Mouse (Mus musculus) neural tube, embryonic 11.5 days (tissue): ENCODE data around the gene Gpcpd1. TPM values are rescaled to one million over a fixed set of nuclear protein-coding genes. Genes with fewer than 3 reads are reported as not detected.

ENCODE experiments used
- ATAC-seq: fragments of 200-750 bp; cut with Nextera tagmentation; 2 replicates; pipeline ENCODE4 v1.8.0; 2017; ENCODE audit warnings: moderate number of reproducible peaks, mild to moderate bottlenecking, moderate TSS enrichment, moderate library complexity; ENCODE audit not compliant: insufficient read depth, low FRiP score, low TSS enrichment
- DNase-seq: peaks from one replicate; pipeline ENCODE4 v3.0.0-alpha.2; 2015; ENCODE audit warnings: low spot score
- H3K27ac ChIP-seq: fragments of 300-500 bp; sonication (generic); 2 replicates; pipeline ENCODE4 v1.5.1; 2014; ENCODE audit warnings: low read depth, mild to moderate bottlenecking, low read length
- H3K27me3 ChIP-seq: fragments of 300-500 bp; sonication (generic); 2 replicates; pipeline ENCODE4 v1.6.1; 2014; ENCODE audit warnings: mild to moderate bottlenecking, low read length, mixed read lengths; ENCODE audit not compliant: control insufficient read depth, insufficient read depth
- H3K36me3 ChIP-seq: fragments of 300-500 bp; sonication (generic); 2 replicates; pipeline ENCODE4 v1.6.1; 2014; ENCODE audit warnings: mild to moderate bottlenecking, low read length, moderate library complexity, mixed read lengths; ENCODE audit not compliant: control insufficient read depth, insufficient read depth
- H3K4me1 ChIP-seq: fragments of 300-500 bp; sonication (generic); 2 replicates; pipeline ENCODE4 v1.6.1; 2014; ENCODE audit warnings: low read length, mixed read lengths; ENCODE audit not compliant: control insufficient read depth, insufficient read depth
- H3K4me2 ChIP-seq: fragments of 300-500 bp; sonication (generic); 2 replicates; pipeline ENCODE4 v1.6.1; 2014; ENCODE audit warnings: low read depth, mild to moderate bottlenecking, moderate library complexity
- H3K4me3 ChIP-seq: fragments of 300-500 bp; sonication (generic); 2 replicates; pipeline ENCODE4 v1.5.1; 2014; ENCODE audit warnings: low read depth, low read length
- H3K9ac ChIP-seq: fragments of 300-500 bp; sonication (generic); 2 replicates; pipeline ENCODE4 v1.6.1; 2014; ENCODE audit warnings: mild to moderate bottlenecking, low read length
- H3K9me3 ChIP-seq: fragments of 300-500 bp; sonication (generic); 2 replicates; pipeline ENCODE4 v1.6.1; 2016; ENCODE audit warnings: low read length; ENCODE audit not compliant: control insufficient read depth
- WGBS: fragments of 180-500 bp; shearing (Covaris S2); extraction: QIAGEN DNeasy Blood & Tissue Kit; methylation state at CpG from one replicate; pipeline ENCODE4 v1.1.7; 2014; 5-methylcytosine and 5-hydroxymethylcytosine counted together
- polyA plus RNA-seq: library from polyadenylated mRNA; unstranded; fragments of >200 nt; fragmentation: Nextera tagmentation; extraction: Ambion mirVana; gene quantifications from 2 replicates; pipeline ENCODE4 v1.2.1, GENCODE M21; 2014

Gpcpd1 gene
- polyA plus RNA-seq, 1 experiment from 2014 or later = 44.5 TPM

DNA sequence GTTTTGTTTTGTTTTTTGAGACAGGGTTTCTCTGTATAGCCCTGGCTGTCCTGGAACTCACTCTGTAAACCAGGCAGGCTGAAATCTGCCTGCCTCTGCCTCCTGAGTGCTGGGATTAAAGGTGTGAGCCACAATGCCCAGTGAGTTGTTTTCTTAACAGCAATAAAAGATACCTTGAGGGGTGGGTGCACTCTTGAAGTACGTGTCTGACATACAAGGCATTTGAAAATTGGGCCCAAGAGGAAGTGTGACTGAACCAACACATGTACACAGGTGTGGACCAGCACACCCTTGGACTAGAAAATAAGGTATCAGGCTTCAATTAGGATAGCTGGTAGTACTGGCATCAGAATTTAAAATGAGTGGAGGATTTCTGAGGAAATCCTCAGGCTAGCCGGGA lies 16.2 kb downstream of the Gpcpd1 start:
- Histone ChIP-seq H3K9ac (no peak overlapping the region), H3K36me3 (no peaks in the 10 kb centered on the region), H3K4me2 (no peak overlapping the region), H3K27me3 (no peaks in the 10 kb centered on the region), H3K4me1 (no peaks in the 10 kb centered on the region; the same call in 1 of the 2 replicates), H3K9me3 (no peaks in the 10 kb centered on the region), H3K4me3 (no peak overlapping the region), H3K27ac (no peak overlapping the region)
- no peak for ATAC-seq
- WGBS = 93% methylated on average over 2 of the region's 2 CpGs
- DNase-seq = no peak

DNA sequence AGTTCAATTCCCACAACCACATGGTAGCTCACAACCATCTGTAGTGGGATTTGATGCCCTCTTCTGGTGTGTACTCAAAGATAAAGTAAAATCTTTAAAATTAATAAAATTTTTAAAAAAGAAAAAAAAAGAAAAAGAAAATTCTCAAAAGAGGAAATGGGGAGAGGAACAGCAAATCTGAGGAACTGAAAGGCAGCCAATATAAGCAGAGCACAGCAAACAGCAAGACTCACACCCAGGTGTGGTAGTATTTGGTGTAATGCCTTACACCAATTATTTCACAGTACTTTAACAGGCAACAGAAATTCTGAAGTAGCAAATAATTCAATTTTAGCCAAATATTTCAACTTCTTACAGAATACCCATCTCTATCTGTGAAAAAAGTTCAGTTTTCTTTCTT lies 16.7 kb downstream of the Gpcpd1 start:
- DNase-seq = no peak
- H3K36me3 ChIP-seq = no peaks in the 10 kb centered on the region; the same call in 1 of the 2 replicates
- no peaks in the 10 kb centered on the region for H3K27me3 ChIP-seq
- H3K4me2 ChIP-seq = no peak overlapping the region
- no peak overlapping the region for H3K4me3 ChIP-seq
- H3K27ac ChIP-seq = no peak overlapping the region
- H3K9ac ChIP-seq = no peak overlapping the region
- H3K4me1 ChIP-seq = no peaks in the 10 kb centered on the region; the same call in 1 of the 2 replicates
- ATAC-seq = no peak
- H3K9me3 ChIP-seq = no peaks in the 10 kb centered on the region

DNA sequence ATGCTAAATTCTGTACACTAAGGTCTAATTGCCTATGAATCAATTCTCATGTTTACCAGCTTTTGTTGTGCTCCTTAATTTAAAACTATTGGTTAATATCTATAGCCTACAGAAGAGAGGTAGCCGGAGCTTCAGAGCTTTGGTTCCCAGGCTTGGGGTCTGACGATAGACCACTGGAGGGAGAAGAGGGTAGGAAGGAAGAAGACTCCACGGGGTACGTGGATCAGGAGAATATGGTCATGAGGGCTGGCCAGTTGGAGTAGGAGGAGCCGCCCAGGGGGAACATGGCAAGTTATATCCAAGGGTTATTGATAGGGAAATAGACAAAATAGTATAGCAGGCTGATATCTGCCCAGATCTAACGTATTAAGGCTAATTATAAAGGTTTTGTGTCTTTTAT lies 17.8 kb downstream of the Gpcpd1 start:
- Histone ChIP-seq H3K27ac (no peak overlapping the region), H3K9ac (no peak overlapping the region), H3K27me3 (no peaks in the 10 kb centered on the region), H3K4me3 (no peak overlapping the region), H3K36me3 (peaks cover 2% of the 10 kb centered on the region), H3K4me1 (no peaks in the 10 kb centered on the region), H3K4me2 (no peak overlapping the region), H3K9me3 (no peaks in the 10 kb centered on the region)
- ATAC-seq (no peak), DNase-seq (no peak)
- 87% methylated on average over 6 of the region's 6 CpGs for WGBS

DNA sequence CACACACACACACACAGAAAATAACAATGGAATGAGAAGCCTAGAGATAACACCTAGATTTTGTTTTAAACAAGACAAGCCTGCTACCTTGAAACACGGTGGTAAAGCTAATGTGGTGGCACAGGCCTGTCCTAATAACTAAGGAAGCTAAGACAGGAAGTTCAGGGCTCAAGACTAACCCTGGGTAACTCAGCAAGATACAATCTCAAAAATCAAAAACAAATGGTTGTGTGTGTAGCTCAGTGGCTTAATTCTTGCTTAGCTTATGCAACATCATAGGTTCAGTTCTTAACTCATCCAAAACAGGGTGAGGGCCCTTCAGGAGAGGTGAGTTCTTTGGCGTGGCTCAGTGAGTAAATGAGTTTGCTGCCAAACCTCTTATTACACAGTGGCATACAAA lies 20.1 kb downstream of the Gpcpd1 start:
- Histone ChIP-seq H3K9ac (no peak overlapping the region), H3K4me1 (no peaks in the 10 kb centered on the region), H3K4me3 (no peak overlapping the region), H3K36me3 (peaks cover 2% of the 10 kb centered on the region), H3K27me3 (no peaks in the 10 kb centered on the region), H3K27ac (no peak overlapping the region), H3K4me2 (no peak overlapping the region), H3K9me3 (no peaks in the 10 kb centered on the region)
- DNase-seq = no peak
- WGBS = 90% methylated on average over 2 of the region's 2 CpGs
- no peak for ATAC-seq

DNA sequence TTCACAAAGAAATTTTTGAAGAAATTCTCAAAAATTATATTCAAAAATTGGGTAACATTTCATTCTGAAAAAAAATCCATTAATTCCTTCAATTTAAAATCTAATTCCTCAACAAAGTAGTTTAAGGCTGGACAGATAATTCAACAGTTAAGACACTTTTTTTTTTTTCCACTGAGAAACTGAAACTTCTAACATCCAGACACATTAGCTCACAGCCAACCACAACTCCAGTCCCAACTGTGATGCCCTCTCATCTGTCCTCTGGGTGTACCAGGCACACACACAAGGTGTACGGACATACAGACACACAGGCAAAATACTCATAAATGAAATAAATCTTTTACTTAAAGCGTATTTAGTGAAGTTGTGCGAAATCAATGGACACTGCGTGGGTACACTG lies 25.7 kb downstream of the Gpcpd1 start:
- H3K4me3 ChIP-seq = no peak overlapping the region
- H3K4me1 ChIP-seq = no peaks in the 10 kb centered on the region
- H3K27me3 ChIP-seq = no peaks in the 10 kb centered on the region
- no peak overlapping the region for H3K9ac ChIP-seq
- no peak for ATAC-seq
- DNase-seq = no peak
- no peaks in the 10 kb centered on the region for H3K9me3 ChIP-seq
- no peak overlapping the region for H3K27ac ChIP-seq
- H3K36me3 ChIP-seq = peaks cover 2% of the 10 kb centered on the region
- WGBS = 94% methylated on average over 4 of the region's 4 CpGs
- H3K4me2 ChIP-seq = no peak overlapping the region

DNA sequence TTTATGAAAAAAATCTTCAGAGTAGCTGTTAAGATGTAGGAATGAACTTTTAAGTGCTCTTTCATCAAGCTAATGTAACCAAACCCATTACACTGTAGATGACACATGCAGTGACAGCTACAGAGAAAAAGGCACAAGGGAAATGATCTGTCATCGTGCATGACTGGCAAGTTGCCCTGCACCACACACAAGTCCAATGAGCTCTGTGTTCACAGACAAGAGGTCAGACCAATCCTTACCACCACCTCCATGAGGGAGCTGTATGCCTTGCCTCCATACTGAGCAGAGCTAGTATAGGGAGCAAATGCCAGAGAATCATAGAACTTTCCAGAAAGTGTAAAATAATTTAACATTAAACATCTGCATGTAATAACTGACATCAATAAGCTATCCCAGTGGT lies 59.7 kb downstream of the Gpcpd1 start:
- ATAC-seq (no peak), DNase-seq (no peak)
- no peak overlapping the region for H3K27ac ChIP-seq
- H3K36me3 ChIP-seq = no peaks in the 10 kb centered on the region
- H3K4me3 ChIP-seq = no peak overlapping the region
- H3K4me1 ChIP-seq = no peaks in the 10 kb centered on the region
- no peaks in the 10 kb centered on the region for H3K9me3 ChIP-seq
- WGBS = 88% methylated on average over 1 of the region's 1 CpGs
- H3K9ac ChIP-seq = no peak overlapping the region
- no peak overlapping the region for H3K4me2 ChIP-seq
- no peaks in the 10 kb centered on the region for H3K27me3 ChIP-seq

DNA sequence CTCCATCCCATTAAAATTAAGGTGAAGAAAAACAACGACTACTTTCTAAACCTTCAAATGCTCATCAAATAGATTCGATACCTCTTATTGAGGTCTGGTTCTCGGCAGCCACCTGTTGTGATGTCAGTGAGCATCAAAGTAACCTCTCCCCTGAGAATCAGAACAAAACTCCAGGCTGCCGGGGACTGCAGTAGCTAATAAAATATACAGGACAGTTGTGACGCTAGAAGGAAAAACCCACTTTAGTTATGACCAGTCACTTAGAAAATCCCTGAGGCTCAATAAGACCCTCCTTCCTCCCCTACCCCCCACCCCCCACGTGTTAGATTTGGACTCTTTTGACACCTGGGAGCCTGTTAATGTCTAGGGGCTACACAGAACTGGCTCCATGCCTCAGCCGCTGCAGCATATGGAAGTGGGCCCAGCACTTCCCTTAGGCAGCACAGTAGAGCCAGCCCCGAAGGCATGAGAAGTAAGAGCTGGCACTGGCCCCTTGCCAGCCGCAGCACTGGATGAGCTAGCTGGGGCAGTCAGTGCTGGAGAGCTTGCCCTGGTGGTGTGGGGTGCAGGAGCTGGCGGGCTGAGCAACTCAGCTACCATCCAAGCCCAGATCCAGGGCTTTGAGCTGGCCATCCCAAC lies 60.5 kb downstream of the Gpcpd1 start:
- H3K36me3 ChIP-seq = no peaks in the 10 kb centered on the region
- no peak overlapping the region for H3K4me3 ChIP-seq
- H3K4me2 ChIP-seq = no peak overlapping the region
- no peaks in the 10 kb centered on the region for H3K27me3 ChIP-seq
- 75% methylated on average over 10 of the region's 10 CpGs for WGBS
- H3K27ac ChIP-seq = no peak overlapping the region
- H3K4me1 ChIP-seq = no peaks in the 10 kb centered on the region
- DNase-seq (no peak), ATAC-seq (no peak)
- H3K9ac ChIP-seq = no peak overlapping the region
- no peaks in the 10 kb centered on the region for H3K9me3 ChIP-seq

DNA sequence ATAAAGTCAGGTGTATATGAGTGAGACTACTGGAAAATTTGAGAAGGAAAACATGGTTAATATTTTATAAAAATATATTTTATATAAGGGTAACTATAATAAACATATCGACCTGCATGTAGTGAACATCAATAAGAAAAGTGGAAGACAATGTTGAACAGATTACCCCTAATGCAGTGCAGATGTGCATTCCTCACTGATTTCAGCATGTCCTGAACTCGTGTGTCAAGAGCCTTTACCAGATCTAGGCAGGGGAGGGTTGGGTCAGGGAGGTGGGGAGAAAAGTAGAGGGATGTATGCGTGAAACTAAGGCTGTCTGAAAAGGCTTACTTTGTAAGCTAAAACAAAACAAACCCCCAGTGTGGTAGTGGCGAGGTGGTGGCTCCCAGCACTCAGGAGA lies 61.4 kb downstream of the Gpcpd1 start:
- Histone ChIP-seq H3K4me3 (no peak overlapping the region), H3K9ac (no peak overlapping the region), H3K4me2 (no peak overlapping the region), H3K27ac (no peak overlapping the region), H3K9me3 (no peaks in the 10 kb centered on the region), H3K27me3 (no peaks in the 10 kb centered on the region), H3K36me3 (no peaks in the 10 kb centered on the region), H3K4me1 (no peaks in the 10 kb centered on the region)
- no peak for DNase-seq
- no peak for ATAC-seq
- 67% methylated on average over 4 of the region's 4 CpGs for WGBS

DNA sequence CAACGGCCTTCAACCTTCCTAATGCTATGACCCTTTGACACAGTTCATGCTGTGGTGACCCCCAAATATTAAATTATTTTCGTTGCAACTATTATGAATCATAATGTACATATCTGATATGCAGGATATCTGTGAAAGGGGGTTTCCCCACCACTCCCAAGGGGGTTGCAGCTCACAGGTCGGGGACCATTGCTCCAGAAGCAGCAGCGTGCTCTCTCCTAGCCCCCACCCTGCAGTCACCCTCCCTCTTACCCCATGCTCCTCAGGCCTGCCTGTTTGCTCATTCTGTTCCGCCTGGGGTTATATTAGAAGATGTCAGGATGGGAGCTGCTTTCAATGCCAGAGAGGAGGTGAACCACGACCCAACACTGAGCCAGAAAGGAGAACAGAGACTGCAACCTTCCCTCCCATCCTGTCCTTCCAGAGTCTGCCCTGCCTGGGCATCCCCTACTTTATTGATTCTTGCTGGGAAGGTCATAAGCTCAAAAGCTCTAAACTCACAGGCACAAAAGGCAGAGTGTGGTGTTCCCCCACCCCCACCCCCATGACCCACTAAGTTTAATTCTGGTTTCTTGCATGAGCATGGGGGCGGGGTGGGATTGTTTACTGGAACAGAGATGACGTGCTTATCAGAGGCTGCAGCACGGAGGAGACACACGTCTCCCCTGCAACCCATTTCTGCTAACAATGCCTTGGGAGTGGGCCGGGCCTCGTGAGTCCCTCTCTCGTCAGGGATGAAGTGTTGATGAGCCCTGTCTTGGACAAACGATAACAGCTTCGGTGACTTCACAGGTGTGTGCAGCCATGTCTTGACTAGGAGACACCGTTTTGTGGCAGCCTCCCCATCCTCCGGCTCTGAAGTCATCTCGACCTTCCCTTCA lies 69.3 kb downstream of the Gpcpd1 start:
- Histone ChIP-seq H3K36me3 (no peaks in the 10 kb centered on the region), H3K4me2 (no peak overlapping the region), H3K27me3 (no peaks in the 10 kb centered on the region), H3K4me1 (no peaks in the 10 kb centered on the region), H3K9ac (no peak overlapping the region), H3K27ac (no peak overlapping the region), H3K4me3 (no peak overlapping the region), H3K9me3 (no peaks in the 10 kb centered on the region)
- WGBS = 70% methylated on average over 18 of the region's 18 CpGs
- DNase-seq (no peak), ATAC-seq (no peak)
